Mouse (Mus musculus) liver, embryonic 12.5 days (tissue): Measurements from ENCODE around the gene Nsd1. TPM values are rescaled to one million over a fixed set of nuclear protein-coding genes. Genes with fewer than 3 reads are reported as not detected.
"Not testable (repeated sequence)": the region's sequence is repeated elsewhere in the genome, so short reads cannot be mapped to it uniquely, and the experiment has no call there.

Experiments
- ATAC-seq: fragments of 200-750 bp; cut with Nextera tagmentation; 2 replicates; pipeline ENCODE4 v1.8.0; 2017; ENCODE audit warnings: moderate number of reproducible peaks, mild to moderate bottlenecking, moderate library complexity
- H3K27ac ChIP-seq: fragments of 300-500 bp; sonication (generic); 2 replicates; pipeline ENCODE4 v1.5.1; 2016; ENCODE audit warnings: mild to moderate bottlenecking
- H3K27me3 ChIP-seq: fragments of 300-500 bp; sonication (generic); replicated peaks from 2 replicates; pipeline ENCODE4 v1.6.1; 2016; ENCODE audit warnings: mild to moderate bottlenecking, moderate library complexity
- H3K36me3 ChIP-seq: fragments of 300-500 bp; sonication (generic); 2 replicates; pipeline ENCODE4 v1.6.1; 2016; ENCODE audit warnings: mild to moderate bottlenecking, moderate library complexity
- H3K4me1 ChIP-seq: fragments of 300-500 bp; sonication (generic); 2 replicates; pipeline ENCODE4 v1.6.1; 2016
- H3K4me2 ChIP-seq: fragments of 300-500 bp; sonication (generic); 2 replicates; pipeline ENCODE4 v1.6.1; 2016; ENCODE audit warnings: mild to moderate bottlenecking, moderate library complexity
- H3K4me3 ChIP-seq: fragments of 300-500 bp; sonication (generic); 2 replicates; pipeline ENCODE4 v1.5.1; 2016; ENCODE audit warnings: mild to moderate bottlenecking, moderate library complexity
- H3K9ac ChIP-seq: fragments of 300-500 bp; sonication (generic); 2 replicates; pipeline ENCODE4 v1.6.1; 2016; ENCODE audit warnings: mild to moderate bottlenecking, moderate library complexity
- H3K9me3 ChIP-seq: fragments of 300-500 bp; sonication (generic); replicated peaks from 2 replicates; pipeline ENCODE4 v1.6.1; 2016; ENCODE audit warnings: mild to moderate bottlenecking, moderate library complexity
- WGBS: fragments of 180-500 bp; shearing (Covaris S2); methylation state at CpG from one replicate; pipeline ENCODE4 v1.1.7; 2016; ENCODE audit not compliant: insufficient replicate concordance; 5-methylcytosine and 5-hydroxymethylcytosine counted together
- polyA plus RNA-seq: library from polyadenylated mRNA; unstranded; fragments of >200 nt; fragmentation: Nextera tagmentation; extraction: Ambion mirVana; gene quantifications from 2 replicates; pipeline ENCODE4 v1.2.1, GENCODE M21; 2016

The Nsd1 gene
- polyA plus RNA-seq, 1 experiment from 2014 or later = 27.5 TPM

DNA sequence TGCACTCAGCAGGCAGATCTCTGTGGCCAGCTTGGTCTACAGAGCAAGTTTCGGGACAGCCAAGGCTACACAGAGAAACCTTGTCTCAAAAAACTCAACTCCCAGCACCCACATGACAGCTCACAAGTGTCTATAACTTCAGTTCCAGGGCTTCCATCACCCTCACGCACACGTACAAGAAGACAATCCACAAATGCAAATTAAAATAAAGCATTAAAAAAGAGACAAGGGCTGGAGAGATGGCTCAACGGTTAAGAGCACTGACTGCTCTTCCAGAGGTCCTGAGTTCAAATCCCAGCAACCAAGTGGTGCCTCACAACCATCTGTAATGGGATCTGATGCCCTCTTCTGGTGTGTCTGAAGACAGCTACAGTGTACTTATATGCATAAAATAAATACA is 6.8 kb upstream of the Nsd1 start:
- not testable (repeated sequence) for ATAC-seq, H3K4me1 ChIP-seq, H3K27me3 ChIP-seq, H3K27ac ChIP-seq, H3K9ac ChIP-seq, H3K4me2 ChIP-seq, H3K36me3 ChIP-seq, H3K9me3 ChIP-seq, H3K4me3 ChIP-seq
- 84% methylated on average over 4 of the region's 4 CpGs for WGBS

DNA sequence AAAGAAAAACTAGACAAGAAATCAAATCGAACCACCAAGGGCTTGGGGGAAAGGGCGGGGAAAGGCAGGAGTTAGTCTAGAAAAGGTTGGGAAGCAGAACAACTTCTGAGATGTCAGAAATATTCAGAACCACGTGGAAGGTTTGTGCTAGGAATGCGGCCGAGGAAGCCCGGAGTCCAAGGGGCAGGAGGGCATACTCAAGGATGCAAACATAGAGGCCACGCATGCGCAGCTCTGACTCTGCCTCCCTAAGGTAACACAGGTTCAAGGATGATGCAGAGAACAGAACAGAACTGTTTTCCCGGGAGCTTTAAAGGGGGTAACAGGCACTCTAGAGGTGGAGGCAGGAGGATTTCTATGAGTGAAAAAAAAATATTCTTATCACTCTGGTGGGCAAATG is 5.8 kb upstream of the Nsd1 start:
- no peak overlapping the region for H3K27ac ChIP-seq
- ATAC-seq = no peak
- H3K9ac ChIP-seq = no peak overlapping the region
- H3K4me3 ChIP-seq = no peak overlapping the region
- H3K4me2 ChIP-seq = no peak overlapping the region
- H3K36me3 ChIP-seq = no peaks in the 10 kb centered on the region
- WGBS = 75% methylated on average over 9 of the region's 9 CpGs
- no peaks in the 10 kb centered on the region for H3K27me3 ChIP-seq
- no peaks in the 10 kb centered on the region for H3K9me3 ChIP-seq
- peaks cover 11% of the 10 kb centered on the region for H3K4me1 ChIP-seq

DNA sequence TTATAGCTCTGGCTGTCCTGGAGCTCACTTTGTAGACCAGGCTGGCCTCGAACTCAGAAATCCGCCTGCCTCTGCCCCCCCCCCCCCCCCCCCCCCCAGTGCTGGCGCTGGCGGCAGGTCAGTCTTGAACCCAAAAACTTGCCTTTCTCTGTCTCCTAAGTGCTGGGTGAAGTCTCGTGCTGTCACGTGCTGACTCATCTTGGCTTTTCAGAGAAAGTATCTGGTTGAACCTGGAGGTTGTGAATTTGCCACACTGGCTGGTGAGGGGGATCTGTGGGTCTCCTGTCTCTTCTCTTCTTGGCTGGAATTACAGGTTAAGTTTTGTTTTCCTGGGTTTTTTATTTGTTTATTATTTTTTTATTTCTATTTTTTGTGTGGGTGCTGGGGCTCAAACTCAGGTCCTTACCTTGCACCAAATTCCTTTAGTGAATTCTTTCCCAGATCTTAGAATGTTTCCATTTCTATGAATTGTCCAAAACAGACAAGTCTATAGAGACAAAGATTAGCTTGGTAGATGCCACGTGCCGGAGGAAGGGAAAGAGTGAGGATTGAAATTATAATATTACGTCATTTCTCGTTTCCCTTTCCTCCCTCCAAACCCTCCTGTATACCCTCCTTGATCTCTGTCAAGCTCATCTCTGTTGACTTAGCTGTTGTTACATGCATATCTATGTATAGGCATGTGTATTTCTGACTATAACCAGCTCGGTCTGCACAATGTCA is 4.8 kb upstream of the Nsd1 start:
- no peak for ATAC-seq
- no peaks in the 10 kb centered on the region for H3K36me3 ChIP-seq
- H3K9me3 ChIP-seq = no peaks in the 10 kb centered on the region
- no peak overlapping the region for H3K4me3 ChIP-seq
- H3K4me2 ChIP-seq = no peak overlapping the region
- no peak overlapping the region for H3K27ac ChIP-seq
- H3K4me1 ChIP-seq = peaks cover 22% of the 10 kb centered on the region
- no peak overlapping the region for H3K9ac ChIP-seq
- 65% methylated on average over 9 of the region's 11 CpGs for WGBS
- no peaks in the 10 kb centered on the region for H3K27me3 ChIP-seq

DNA sequence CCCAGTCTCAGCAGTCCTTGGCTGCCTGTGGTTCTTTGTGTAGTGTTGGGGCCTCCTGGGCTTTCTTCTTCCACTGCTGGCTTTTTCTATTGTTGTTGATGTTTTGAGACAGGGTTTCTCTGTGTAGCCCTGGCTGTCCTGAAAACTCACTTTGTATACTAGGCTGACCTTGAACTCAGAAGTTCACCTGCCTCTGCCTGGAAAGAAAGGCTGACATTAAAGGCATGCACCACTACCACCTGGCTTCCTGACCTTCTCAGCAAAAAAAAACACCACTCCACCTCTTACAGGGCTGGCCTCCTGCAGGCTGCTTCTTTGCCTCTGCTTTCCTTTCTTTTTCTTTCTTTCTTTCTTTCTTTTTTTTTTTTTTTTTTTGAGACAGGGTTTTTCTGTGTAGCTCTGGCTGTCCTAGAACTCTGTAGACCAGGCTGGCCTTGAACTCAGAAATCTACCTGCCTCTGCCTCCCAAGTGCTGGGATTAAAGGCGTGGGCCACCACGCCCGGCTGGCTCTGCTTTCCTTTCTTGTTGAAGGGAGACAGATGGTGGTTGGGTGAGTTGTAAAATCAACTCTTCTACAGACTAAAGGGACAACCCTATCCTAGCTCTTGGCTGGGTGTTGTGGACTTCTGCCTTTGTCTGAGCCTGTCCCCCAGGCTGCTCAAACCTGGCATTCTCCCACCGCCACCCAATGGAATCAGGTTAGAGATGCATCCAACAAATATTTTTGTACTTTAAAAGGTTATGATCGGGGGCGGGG is 4.0 kb upstream of the Nsd1 start:
- H3K4me3 ChIP-seq = no peak overlapping the region
- peaks cover 29% of the 10 kb centered on the region for H3K4me1 ChIP-seq
- no peak overlapping the region for H3K4me2 ChIP-seq
- WGBS = 86% methylated on average over 6 of the region's 6 CpGs
- no peak for ATAC-seq
- no peak overlapping the region for H3K9ac ChIP-seq
- no peaks in the 10 kb centered on the region for H3K36me3 ChIP-seq
- H3K9me3 ChIP-seq = no peaks in the 10 kb centered on the region
- no peak overlapping the region for H3K27ac ChIP-seq
- H3K27me3 ChIP-seq = no peaks in the 10 kb centered on the region

DNA sequence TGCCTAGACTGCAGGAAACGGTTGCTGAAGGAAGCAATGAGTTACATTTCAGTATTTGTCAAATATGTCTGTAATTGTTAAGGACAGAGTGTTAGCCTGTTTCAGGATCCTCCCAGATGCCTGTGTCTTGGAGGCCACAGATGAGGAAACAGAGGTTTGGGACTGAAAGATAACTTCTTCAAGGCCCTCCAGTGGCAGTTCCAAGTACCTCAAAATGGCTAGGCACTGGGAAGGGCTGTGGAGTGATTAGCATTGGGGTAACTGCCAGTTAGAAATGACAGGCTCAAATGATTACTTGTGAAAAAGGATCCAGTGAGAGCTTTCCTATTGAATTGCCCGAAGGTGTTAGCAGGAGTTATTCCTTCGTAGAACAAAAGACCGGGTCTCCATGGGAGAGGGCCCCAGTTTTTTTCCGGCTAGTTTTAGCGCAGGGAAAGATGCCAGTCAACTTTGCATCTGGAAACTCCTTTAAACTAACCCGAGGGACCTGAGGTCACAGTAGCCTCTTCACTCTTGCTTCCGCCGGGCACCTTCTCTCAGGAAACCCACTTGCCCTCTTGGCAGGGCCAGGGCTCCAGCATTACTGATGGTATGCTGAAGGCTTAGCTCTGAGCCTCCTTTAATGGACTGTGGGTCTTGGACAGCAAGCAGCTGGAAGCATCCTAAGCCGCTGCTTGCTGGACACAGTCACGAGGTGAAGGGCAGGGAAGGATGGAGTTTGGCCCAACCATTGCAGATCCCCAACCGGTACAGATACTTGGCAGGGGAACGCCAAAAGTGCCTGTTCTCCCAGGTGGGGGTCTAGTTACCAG is 539 bp upstream of the Nsd1 start:
- Histone ChIP-seq H3K9ac (no peak overlapping the region), H3K4me3 (no peak overlapping the region), H3K27ac (peak overlapping the region; percentile 49), H3K27me3 (no peaks in the 10 kb centered on the region), H3K4me2 (peak overlapping the region; percentile 97; the same call in 1 of the 2 replicates), H3K36me3 (peaks cover 9% of the 10 kb centered on the region), H3K9me3 (no peaks in the 10 kb centered on the region), H3K4me1 (peaks cover 39% of the 10 kb centered on the region)
- no peak for ATAC-seq
- 71% methylated on average over 13 of the region's 13 CpGs for WGBS

DNA sequence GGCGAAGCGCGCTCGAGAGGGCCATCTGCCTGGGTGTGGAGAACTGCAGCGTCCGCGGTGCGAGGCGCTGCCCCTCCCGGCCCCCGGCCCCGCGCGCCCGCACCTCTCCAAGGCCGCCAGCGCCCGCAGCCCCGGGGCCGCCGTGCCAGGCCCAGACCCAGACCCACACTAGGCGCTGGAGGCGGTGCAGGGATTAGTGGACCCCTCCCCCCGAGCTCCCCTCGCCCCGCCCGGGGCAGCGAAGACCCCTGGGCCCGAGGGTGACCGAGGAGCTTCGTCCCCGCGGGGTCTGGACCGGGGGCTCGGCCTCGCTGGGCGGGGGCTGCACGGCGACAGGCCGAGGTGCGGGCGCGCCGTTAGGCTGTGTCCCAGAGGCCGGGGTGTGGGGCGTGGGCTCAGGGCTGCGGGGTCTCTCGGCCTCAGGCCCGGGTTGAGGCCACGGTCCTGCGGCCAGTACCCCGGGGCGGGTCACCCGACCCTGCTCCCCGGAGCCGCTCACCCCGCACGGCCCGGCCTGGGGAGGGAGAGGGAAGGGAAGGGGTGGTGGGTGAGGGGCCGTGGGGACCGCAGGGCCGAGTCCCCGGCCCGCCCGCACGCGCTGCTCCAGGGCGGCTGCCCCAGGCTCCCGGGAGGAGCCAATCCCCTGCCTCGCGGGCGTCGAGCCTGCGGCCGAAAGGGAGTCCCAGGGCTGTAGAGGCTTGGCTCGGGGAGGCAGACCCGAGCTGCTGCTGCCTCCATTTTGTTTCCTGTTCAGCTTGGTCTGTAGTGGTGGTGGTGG is 800 bp downstream of the Nsd1 start:
- Histone ChIP-seq H3K27ac (peak overlapping the region; percentile 93), H3K9ac (peak overlapping the region; percentile 96), H3K4me2 (peak overlapping the region; percentile 97), H3K27me3 (no peaks in the 10 kb centered on the region), H3K4me3 (peak overlapping the region; percentile 84), H3K4me1 (peaks cover 51% of the 10 kb centered on the region), H3K36me3 (peaks cover 19% of the 10 kb centered on the region), H3K9me3 (no peaks in the 10 kb centered on the region)
- ATAC-seq = peak; percentile 42
- 3% methylated on average over 77 of the region's 77 CpGs for WGBS

DNA sequence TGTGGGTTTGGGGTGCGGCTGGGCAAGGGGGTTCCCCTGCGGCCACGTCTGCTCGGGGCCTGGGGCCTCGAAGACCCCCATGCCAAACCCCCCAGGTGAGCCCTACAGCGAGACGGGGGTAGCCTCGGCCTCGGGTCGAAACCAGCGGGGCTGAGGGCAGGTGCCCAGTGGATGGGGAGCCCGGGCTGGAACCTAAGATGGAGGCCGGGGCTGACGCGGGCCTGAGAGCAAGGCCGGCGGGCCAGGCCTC is 1.3 kb downstream of the Nsd1 start:
- H3K27me3 ChIP-seq = no peaks in the 10 kb centered on the region
- no peaks in the 10 kb centered on the region for H3K9me3 ChIP-seq
- H3K9ac ChIP-seq = peak overlapping the region; percentile 96
- peaks cover 56% of the 10 kb centered on the region for H3K4me1 ChIP-seq
- peak; percentile 65 for ATAC-seq
- H3K36me3 ChIP-seq = peaks cover 25% of the 10 kb centered on the region
- H3K4me3 ChIP-seq = peak overlapping the region; percentile 84
- under 1% methylated on average over 17 of the region's 17 CpGs for WGBS
- H3K4me2 ChIP-seq = peak overlapping the region; percentile 97
- peak overlapping the region; percentile 93 for H3K27ac ChIP-seq

DNA sequence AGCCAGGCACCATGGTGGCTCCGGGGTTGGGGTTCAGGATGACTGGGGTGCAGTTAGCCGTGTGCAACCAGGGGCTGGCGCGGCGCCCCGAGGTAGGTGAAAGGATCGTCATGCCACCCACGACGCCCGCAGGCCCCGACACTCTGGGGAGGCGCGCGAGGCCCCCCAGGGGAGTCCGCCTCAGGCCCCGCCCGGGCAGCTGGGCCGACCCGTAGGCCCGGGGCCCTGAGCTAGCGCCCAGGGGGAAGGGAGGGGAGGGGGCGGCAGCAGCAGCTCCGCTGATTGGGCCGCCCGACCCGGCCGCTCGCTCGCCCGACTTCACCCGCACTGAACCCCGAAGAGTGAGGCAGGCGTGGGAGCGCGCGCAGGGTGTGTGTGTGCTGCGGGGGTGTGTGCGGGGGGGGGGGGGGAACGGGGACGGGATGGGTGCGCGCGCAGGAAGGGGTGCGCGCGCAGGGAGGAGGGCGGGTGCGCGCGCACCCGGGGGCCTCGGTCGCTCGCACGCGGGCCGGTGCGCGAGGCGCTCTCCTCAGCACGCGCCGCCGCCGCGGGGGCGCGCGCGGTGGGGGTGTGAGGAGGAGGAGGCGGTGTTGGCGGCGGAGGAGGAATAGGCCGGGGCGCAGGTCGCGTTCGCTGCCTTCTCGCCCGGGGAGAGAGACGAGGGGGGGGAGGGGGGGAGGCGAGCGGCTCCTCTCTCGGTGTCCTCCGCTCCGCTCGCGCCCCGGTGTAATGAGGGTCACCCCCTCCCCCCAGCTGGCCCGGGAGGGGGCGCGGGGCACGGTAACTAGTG is 1.8 kb downstream of the Nsd1 start:
- peak; percentile 77 for ATAC-seq
- WGBS = under 1% methylated on average over 48 of the region's 93 CpGs

DNA sequence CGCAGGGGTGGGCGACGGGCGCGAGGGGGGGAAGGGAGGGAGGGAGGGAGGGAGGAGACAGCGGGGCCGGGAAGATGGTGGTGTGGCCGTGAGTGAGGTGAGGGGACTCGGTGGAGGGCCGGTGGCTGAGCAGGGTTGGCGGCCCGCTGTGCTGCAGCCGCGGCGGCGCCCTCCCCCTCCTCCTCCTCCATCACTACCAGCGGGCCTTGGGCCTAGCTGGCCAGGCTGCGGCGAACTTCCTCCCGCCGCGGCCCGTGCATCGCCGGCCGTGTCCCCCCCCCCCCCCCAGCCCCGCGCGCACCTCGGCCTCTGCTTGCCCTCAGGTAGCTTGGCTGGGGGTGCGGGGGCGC is 2.4 kb downstream of the Nsd1 start:
- no peaks in the 10 kb centered on the region for H3K27me3 ChIP-seq
- H3K4me2 ChIP-seq = peak overlapping the region; percentile 97
- peak overlapping the region; percentile 84 for H3K4me3 ChIP-seq
- WGBS = 0% methylated on average over 5 of the region's 32 CpGs
- peak overlapping the region; percentile 93 for H3K27ac ChIP-seq
- peaks cover 35% of the 10 kb centered on the region for H3K36me3 ChIP-seq
- ATAC-seq = peak; percentile 36
- no peaks in the 10 kb centered on the region for H3K9me3 ChIP-seq
- peaks cover 66% of the 10 kb centered on the region for H3K4me1 ChIP-seq
- peak overlapping the region; percentile 96 for H3K9ac ChIP-seq

More for the DNA sequence above, 1.8 kb downstream of the Nsd1 start:
- peak overlapping the region; percentile 84 for H3K4me3 ChIP-seq
- peaks cover 30% of the 10 kb centered on the region for H3K36me3 ChIP-seq
- no peaks in the 10 kb centered on the region for H3K9me3 ChIP-seq
- H3K27ac ChIP-seq = peak overlapping the region; percentile 93
- H3K27me3 ChIP-seq = no peaks in the 10 kb centered on the region
- peaks cover 61% of the 10 kb centered on the region for H3K4me1 ChIP-seq
- peak overlapping the region; percentile 97 for H3K4me2 ChIP-seq
- H3K9ac ChIP-seq = peak overlapping the region; percentile 96

DNA sequence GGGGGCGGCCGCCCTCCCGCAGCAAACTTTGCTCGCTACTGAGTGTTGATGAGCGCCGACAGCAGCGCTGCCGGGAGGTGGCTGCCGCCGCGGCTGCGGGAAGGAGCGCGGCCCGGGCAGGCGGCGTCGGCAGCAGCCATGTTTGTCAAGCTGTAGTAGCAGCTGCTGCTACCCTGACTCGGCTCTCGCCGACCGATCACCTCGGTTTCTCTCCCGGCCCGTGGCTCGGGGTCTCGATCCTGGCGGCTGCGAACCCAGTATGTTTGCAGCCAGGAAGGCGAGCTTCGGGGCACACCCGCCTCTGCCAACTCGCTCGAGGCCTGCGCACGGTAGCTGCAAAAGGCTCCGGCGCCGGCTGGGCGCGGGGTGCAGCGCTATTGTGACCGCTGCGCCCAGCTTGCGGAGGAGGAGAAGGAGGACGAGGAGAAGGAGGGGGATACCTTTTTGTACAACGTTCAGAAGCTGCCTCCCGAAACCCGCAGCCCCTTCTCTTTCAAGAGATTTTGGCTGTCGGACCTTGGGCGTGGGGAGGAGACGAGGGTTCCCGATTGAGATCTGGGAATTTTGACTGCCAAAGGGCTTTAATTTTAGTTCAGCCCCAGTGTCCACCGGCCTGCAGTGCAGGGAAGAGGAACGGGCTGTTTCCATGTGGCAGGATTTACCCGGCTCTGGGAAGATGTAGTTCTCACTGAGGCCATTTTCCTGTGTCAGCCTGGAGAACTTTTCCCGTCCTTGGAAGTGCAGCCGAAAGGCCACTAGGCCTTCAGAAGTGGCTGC is 3.0 kb downstream of the Nsd1 start:
- Histone ChIP-seq H3K9me3 (no peaks in the 10 kb centered on the region), H3K27me3 (no peaks in the 10 kb centered on the region), H3K36me3 (peaks cover 41% of the 10 kb centered on the region), H3K27ac (peak overlapping the region; percentile 93), H3K9ac (peak overlapping the region; percentile 96), H3K4me1 (peaks cover 72% of the 10 kb centered on the region), H3K4me3 (peak overlapping the region; percentile 84), H3K4me2 (peak overlapping the region; percentile 97)
- ATAC-seq = peak; percentile 5; the same call in 1 of the 2 replicates
- under 1% methylated on average over 55 of the region's 58 CpGs for WGBS
